Mouse (Mus musculus) v-Abl transformed pro-B cells (cell line): Measurements from ENCODE around the gene Stat2.

Source experiments
- in situ Hi-C, 2 experiments: fragments of 400-800 bp; cut with MboI; formaldehyde crosslinking; loops; one replicate each; pipeline ENCODE4 v1.15.1; 2025; ENCODE audit not compliant: unreplicated experiment in 2 of 2

Gene Stat2

DNA sequence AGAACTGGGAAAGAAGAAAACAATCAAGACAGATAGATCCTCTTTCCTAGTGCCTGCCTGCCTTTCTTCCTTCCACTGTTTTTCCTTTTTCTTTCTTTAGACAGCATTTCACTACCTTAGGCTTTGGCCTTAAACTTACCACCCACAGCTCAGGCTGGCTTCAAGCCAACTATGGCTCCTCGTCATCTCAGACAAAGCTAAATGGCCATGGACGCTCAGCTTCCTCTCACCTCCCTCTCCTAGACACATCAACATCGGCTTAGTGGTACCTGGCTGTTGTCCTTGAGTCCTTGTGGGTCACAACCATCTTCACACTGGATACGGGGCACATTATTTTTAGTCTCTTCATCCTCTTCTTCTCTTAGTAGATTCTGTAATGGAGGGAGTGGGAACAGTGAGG, 26.9 kb downstream of the Stat2 start:
- in situ Hi-C loops = no loop called here

DNA sequence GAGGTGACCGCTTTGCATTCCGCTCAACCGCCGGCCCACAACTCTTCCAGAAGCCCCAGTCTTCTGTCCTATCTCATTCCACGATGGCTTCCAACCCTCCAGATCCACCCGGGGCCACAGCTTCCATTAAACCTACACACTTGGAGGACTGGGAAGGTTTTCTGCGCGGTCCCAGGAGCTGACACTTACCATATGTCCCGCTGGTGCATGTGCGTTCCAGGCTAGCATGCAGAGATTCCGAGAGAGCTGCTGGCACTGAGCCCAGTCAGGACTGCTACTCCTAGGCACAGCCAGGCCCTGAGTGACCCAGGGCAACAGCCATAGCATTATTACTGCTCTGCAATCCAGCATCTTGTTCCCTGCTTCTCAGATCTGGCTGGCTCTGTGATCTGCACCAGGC, 27.3 kb downstream of the Stat2 start:
- in situ Hi-C loops = no loop called here

DNA sequence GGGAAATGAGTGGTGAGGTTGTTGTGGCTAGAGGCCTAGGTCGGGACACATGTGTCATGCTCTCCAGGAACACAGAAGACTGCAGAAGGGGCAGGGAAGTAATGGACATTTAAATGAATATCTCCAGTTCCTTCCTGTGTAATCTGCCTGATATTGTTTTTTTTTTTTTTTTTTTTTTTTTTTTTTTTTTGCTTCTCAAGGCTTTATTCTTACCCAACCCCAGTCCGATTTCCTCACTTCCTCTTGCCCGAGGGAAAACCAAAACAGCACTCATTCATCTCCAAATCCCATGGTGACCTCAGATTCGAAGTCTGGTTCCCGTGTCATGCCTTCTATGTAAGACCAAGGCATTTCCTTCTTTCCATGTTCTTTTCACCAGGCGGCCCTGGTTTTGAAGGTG, 27.9 kb downstream of the Stat2 start:
- in situ Hi-C loops = no loop called here

DNA sequence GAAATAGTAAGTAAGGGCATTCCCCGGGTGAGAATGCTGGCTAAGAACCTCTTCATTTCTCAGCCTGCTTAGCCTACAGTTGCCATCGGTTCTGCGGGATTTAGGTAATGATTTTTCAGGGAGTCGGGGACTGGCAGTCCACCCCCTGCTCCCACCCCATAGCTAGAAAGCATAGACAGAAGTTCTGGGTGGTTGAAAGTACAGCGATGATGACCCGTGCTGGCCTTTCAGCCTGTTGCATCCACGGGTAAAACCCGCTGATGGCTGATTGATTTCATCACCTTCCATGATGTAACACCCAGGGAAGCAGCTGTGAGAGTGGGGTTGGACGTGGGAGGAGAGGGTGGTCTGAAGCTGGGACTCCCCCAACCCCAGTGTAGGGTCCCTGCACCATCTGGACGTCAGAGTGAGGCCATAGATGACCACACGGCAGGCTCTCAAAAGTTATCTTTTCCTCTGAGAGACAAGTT, 28.4 kb downstream of the Stat2 start, which contains the start of gene Il23a:
Gene Il23a (minus strand): TSS at position 51 of the 470 bp plus-strand sequence.
- in situ Hi-C loops = no loop called here

DNA sequence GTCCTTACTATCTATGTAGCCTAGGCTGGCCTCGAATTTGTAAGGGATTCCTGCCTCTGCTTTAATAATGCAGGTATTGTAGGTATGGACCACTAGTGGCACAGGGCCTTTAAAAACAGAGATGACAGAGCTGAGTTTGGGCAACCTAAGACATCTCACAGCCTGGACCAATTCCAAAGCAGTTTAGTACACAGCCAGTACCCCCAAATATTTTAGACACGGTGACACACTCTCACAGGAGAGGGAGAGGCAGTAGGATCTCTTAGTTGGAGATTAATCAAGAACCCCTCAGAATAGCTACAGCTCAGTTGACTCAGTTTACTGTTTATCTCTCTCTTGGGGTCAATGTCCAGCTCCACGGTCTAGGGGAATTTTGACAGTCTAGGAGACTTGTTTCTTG, 32.0 kb downstream of the Stat2 start:
- in situ Hi-C loops = no loop called here

DNA sequence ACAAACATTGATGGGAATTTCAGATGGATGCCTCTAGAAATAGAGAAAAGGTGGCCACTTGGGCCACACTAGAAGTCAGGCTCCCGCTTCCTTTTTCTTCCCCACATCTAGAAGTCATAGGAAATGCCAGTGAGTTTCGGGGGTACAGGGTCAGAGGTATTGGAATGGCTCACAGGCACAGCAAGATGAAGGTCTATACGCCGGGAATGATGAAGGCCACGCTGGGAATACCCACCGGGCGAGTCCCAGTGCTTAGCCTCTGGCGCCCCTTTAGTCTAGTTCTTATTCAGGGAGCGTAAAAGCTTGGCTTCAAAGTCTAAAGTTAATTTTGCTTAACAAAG, 32.4 kb downstream of the Stat2 start:
- in situ Hi-C loops = no loop called here

DNA sequence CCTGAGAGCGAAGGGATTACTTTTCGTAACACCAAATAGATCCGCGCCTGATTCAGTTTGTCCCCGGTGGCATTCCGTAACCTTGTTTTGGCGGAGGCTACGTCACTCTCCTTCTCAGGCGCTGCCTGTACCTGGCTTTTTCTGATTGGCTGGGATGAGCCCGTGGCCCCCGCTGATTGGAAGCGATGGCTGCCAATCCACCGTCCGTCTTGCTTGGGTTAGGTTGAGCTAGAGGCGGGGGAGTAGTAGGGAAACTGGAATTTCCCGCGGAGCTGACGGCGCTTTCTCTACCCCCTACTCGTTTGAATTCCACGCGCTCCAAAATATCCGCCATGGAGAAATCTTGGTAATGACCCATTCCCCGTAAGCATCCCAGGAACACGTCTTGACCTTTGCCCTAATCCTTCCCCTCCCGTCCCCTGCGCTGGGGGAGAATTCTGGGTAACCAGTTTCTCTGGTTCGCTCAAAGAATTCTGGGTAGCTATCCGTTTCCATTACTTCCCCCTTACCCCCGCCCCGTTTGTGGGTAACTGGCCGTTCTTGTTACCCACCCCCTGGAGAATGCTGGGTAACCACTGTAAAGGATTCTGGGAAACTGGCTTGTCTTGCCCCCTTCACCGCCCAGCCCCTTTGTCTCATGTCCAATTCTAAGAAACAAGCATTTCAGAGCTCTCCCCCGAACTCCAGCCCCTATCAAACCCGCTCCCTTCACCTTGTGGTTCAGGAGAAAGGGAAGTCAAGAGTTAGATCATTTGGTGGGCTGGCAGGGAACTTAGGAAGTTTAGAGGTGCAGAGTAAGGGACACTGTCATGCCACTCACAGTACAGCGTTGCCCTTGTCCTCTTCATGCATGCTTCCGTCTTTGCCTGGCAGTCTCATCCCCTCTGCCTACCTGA, 33.0 kb downstream of the Stat2 start, which contains the start of gene Pan2:
Gene Pan2 (plus strand): TSS at position 210 of the 896 bp plus-strand sequence.
- in situ Hi-C loops = no loop called here

DNA sequence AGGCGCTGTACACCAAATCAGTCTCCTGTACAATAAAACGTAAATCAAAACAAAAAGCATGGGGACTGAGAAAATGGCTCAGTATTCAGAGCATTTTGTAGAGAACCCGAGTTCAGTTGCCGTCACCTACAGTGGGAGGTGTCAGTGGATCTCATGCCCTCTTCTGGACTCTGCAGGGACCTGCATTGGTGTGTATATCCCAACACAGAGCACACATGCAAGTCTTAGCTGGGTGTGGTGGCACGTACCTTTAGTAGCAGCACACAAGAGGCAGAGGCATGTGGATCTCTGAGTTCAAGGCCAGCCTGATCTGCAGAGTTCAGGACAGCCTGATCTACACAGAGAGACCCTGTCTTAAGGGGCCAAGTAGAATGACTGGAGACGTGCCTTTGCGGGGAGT, 39.3 kb downstream of the Stat2 start:
- in situ Hi-C loops = no loop called here

DNA sequence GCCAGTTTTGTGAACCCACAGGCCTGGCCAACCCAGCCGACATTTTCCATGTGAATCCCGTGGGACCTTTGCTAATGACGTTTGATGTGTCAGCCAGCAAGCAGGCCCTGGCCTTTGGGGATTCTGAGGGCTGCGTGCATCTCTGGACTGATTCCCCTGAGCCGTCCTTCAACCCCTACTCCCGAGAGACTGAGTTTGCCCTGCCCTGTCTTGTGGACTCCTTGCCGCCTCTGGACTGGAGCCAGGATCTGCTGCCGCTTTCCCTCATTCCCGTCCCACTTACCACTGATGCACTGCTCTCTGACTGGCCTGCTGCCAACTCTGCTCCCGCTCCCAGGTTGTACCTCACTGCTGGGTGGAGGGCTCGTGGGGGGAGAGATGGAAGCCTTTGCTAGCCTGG, 39.8 kb downstream of the Stat2 start:
- in situ Hi-C loops = no loop called here

DNA sequence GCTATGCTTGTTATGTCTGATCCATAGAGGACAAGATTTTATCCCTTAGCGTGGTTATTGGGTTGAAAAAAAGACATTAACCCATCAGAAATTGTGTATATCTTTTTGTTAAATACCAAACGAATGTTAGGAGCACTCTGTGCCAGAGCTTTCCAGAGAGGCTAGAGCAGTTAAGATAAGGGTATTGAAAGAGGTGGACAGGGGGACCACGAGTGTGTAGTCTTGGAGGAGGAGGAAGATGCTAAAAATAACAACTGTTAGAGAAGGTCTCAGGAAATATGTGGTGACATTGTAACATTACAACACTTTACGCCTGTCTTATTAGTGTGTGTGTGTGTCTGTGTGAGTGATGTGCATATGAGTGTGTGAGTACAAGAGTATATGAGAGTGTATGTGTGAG, 40.5 kb downstream of the Stat2 start:
- in situ Hi-C loops = no loop called here

DNA sequence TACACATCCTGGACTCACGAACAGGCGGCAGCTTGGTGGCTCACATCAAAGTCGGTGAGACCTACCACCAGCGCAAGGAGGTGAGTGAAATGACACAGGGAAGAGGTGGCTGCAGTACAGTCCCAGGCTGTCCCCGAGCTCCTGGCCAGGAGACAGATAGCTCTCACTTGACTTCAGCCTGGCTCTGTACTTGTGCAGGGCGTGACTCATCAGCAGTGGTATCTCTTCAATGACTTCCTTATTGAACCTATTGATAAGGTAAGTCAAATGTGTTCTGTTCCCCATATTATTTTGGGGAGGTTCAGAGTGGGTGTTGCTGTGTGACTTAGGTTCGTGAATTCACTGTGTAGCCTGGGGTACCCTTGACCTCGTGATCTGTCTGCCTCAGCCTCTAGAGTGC, 45.2 kb downstream of the Stat2 start:
- in situ Hi-C loops = no loop called here

DNA sequence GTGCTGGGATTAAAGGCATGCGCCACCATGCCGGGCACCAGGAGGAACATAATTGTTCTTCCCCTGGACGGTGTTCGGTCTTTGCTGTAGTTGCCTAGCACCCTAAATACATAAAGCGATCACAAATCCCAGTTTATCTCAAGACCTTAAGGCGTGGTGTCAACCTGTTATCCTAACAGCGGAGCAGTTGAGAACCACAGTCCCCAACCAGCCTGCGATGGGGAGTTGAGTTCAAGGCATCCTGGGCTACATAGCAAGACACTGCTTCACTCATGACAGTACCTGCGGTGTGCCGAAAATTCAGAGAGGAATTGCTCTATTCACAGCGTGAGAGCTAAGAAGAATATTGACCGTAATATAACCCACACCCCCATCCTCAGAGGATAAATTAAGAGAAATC, 51.3 kb downstream of the Stat2 start:
- in situ Hi-C loops = no loop called here

DNA sequence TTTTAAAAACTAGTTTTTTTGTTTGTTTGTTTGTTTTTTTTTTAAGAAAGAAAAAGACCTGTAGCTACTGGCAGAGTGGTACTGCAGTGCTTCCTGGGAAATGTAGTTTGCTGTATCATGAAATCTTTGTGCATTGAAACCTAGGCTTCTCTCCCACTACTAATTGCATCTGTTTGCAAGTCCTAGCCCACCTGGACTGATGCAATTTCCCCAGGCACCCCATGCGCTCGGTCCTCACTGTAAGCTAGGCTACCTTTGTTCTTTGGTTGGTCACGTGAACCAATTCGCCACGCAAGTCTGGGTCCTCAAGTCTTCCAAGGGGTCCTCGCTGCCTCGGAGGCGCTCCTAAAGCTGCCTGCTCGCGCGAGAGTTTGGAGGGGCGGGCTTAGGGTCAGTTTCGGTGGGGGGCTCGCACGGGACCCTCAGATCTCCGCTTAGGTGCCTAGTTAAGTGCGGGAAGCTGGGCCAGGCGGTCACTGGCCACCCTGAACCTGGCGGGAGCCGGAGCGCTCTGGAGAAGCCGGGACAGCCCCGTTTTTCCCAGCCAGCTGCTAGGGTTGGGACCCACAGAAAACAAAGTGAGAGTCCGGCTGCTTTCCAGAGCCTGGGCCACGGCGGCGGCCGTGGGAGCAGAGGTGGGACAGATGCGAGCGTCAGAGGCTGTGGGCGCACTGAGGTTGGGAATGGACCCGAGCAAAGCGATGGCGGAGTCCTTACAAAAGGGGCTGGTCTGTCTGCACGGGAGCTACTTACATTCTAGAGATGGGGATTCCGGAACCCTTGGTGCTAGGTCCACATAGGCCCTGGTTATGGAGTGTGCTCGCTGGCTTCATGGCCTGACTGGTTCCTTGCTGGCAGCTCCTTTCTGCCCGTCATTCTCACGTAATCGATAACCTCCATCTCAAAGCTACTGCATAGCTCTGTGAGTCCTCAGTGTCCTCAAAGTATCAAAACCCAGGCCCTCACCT, 52.1 kb downstream of the Stat2 start, which contains the start of gene Cnpy2:
Gene Cnpy2 (plus strand): TSS at position 319 of the 968 bp plus-strand sequence.
- in situ Hi-C loops = no loop called here

DNA sequence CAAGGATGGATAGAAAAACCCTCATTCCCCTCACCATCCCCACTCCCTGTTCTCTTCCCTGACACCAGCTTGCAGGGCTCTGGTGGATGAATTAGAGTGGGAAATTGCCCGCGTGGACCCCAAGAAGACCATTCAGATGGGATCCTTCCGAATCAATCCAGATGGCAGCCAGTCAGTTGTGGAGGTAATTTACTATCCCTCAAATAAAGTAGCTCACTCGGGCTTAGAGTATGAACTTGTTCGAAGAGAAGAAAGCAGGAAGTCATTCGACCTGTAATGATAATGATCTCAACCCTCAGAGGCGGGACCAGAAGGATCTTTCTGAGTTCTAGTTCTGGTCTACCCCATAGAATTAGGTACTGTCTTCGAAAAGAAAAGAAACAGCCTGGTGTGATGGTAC, 53.2 kb downstream of the Stat2 start:
- in situ Hi-C loops = no loop called here

DNA sequence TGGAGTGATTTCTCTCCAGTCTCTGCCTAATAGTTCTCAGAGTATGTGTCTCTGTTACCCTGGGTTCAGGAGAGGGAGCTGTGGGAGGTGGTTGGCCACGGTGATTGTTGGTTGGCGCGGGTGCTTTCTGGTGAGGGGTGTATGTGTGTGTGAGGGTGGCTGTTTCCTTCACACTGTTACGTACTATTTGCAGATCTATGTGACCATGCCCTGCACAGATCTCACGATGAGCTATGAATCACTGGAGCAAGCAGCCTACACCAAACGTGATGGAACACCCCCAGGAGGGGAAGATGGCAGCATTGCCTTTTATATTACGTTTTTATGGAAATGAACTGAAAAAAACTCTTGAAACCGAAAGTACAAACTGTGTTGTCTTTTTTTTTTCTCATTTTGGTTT, 56.5 kb downstream of the Stat2 start:
- in situ Hi-C loops = loop anchor here in 1 of 2 experiments (25.0 kb wide), 1 partner anchor 560 kb away; the partner anchor contains the start of gene Gdf11

DNA sequence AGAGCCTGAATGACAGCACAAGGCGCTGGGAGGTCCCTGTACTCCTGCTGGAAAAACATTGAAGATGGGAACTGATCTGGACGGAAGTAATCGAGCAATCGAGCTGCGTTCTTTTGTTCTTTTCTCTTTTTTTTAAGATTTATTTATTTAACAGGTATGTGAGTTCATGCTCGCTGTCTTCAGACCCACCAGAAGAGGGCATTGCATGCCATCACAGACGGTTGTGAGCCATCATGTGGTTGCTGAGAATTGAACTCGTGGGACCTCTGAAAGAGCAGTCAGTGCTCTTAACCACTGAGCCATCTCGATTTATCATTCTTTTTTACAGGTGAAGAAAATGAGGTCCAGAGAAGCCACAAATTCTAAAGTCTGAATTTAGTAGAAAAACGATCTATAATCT, 57.3 kb downstream of the Stat2 start:
- in situ Hi-C loops = loop anchor here in 1 of 2 experiments (25.0 kb wide), 1 partner anchor 560 kb away; the partner anchor contains the start of gene Gdf11

DNA sequence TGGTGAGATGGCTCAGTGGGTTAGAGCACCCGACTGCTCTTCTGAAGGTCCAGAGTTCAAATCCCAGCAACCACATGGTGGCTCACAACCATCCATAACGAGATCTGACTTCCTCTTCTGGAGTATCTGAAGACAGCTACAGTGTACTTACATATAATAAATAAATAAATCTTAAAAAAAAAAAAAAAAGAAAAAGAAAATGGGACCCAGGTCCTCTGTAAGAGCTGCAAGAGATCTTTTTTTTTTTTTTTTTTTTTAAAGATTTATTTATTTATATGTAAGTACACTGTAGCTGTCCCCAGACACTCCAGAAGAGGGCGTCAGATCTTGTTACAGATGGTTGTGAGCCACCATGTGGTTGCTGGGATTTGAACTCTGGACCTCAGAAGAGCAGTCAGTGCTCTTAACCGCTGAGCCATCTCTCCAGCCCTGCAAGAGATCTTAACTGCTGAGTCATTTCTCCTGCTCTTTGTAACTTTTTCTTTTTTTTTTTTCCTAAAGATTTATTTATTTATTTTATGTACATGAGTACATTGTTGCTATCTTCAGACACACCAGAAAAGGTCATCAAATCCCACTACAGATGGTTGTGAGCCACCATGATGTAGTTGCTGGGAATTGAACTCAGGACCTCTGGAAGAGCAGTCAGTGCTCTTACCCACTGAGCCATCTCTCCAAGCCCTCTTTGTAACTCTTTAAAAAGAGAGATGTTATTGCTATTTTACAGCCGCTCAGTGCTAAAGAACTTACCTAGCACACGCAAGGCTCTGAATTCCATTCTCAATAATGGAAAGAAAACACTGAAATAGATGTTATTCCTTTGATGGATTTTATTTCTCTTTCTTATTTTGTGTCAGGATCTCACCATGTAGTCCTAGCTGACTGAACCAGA, 62.2 kb downstream of the Stat2 start:
- in situ Hi-C loops = loop anchor here (5.0 to 25.0 kb wide), 3 partner anchors 75 to 555 kb away; partner anchors contain the start of genes Gdf11 (in 1 of the 2), Rpl41 (in 1 of the 2) and Zc3h10 (in 1 of the 2)

DNA sequence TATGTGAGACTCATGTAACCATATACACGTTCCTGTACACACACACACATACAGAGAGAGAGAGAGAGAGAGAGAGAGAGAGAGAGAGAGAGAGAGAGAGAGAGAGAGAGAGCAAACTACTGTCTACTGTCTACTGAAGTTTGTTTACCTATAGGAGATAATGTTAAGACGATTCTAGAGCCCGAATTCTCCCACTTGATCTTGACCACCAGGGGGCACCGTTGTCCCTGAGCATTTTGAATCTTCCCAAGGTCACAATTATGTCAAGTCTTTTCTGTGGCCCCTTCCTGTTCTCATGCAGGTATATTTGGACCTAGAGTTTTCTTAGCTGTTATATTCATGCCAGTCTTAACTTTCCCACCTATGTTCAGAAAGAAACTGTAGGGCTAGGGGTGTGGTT, 65.2 kb downstream of the Stat2 start:
- in situ Hi-C loops = loop anchor here (5.0 to 25.0 kb wide), 4 partner anchors 117 to 552 kb away; partner anchors contain the start of genes Rpl41 (in 2 of the 2), Zc3h10 (in 2 of the 2) and Gdf11 (in 1 of the 2)

DNA sequence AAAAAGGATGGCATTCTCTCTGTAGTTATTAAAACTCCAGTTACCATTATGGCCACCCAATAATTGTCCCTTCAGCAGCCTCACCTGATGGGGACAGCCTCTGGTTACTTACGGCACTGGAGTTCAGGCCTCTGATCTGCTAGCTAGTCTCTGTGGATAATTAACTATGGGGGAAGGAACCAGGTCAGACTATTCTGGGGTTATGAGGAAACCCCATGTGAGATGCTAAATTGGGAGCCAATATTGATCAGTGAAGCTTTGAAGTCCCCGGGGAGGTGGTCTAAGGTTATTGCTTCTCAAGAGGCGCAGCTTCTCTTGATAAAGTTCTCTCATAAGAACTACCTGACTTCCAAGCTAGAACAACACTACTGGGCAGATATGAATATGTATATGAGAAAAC, 65.8 kb downstream of the Stat2 start:
- in situ Hi-C loops = loop anchor here (5.0 to 25.0 kb wide), 4 partner anchors 116 to 551 kb away; partner anchors contain the start of genes Rpl41 (in 2 of the 2), Zc3h10 (in 2 of the 2) and Gdf11 (in 1 of the 2)
